ENCODE assay signal across 11 mouse cellular contexts in the genomic region with DNA sequence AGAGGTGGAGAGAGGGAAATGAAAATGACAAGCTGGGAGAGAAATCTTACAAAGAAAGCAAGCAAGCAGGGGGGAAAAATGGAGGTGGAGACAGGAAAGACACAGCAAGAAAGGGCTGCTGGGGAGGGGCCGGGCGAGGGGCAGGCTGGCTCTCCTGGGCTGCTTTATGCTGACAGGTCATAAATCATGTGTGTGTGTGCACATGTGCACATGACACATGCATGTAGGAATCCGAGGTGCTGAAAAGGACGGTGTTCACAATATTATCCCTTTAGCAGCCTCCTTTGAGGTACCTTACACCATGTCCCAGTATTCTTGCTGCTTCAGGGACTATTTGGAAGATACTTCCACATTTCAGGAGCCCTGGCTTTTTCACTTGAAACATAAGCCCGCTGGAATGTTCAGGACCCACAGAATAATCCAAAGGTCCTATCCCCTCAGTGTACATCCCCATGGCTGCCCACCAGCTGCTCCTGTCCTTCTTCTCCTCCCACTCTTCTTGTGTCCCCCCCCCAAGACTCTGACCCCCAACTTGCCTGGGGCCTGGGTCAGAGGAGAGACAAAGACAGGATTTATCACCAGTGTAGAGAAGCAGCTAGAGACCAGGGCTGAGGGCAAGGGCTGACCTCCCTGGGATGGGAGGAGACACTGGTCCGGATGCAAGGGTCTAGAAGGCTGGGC. TPM values are rescaled to one million over a fixed set of nuclear protein-coding genes. Genes with fewer than 3 reads are reported as not detected.
DNase-seq lines count a peak whose midpoint lies in the region; ATAC-seq and TF ChIP-seq lines count a peak whose summit lies in the region.
"Had no signal": no experiment of that assay in that cellular context is flagged by ENCODE, and none has a peak within 500 bp of the region (broad histone marks: within the 10 kb centered on the region; RNA-seq: fewer than 3 reads in every experiment).

No protein-coding gene starts in this region.

- no peak for DNase-seq in gastrocnemius, adult 2 months
- no peak for DNase-seq in gastrocnemius, postnatal 10 days
- peak; percentile 78 for DNase-seq in embryo, embryonic 10.5 days (ENCODE audit: low spot score)
- DNase-seq in hindbrain, embryonic 11.5 days (ENCODE audit: low spot score), result peak; percentile 62
- no peak for DNase-seq in midbrain, embryonic 14.5 days
- no peak for DNase-seq in retina, postnatal 1 day
- DNase-seq in adrenal gland, postnatal 14 days, result no peak
- DNase-seq in thymus, postnatal 14 days, result no peak
- DNase-seq: kidney, adult 11 months; right cerebral cortex, postnatal 4 days had no signal

- H3K9ac ChIP-seq in hindbrain, embryonic 11.5 days (ENCODE audit: low read depth, low read length), result peak overlapping the region; percentile 46
- no peak overlapping the region; the same call in 1 of the 2 replicates for H3K9ac ChIP-seq in midbrain, embryonic 14.5 days (replicated peaks; ENCODE audit: low read length)

- WGBS in hindbrain, embryonic 11.5 days, result 11% methylated on average over 6 of the region's 6 CpGs
- 41% methylated on average over 6 of the region's 6 CpGs for WGBS in midbrain, embryonic 14.5 days

- intact Hi-C loops in gastrocnemius, adult 2 months (cut with DNase I), result no loop called here

- no peak for TF ChIP-seq CTCF in gastrocnemius, adult 2 months (IDR thresholded peaks at IDR 0.05)

- H3K9me3 ChIP-seq in hindbrain, embryonic 11.5 days (ENCODE audit: control insufficient read depth, low read length), result no peaks in the 10 kb centered on the region
- no peaks in the 10 kb centered on the region for H3K9me3 ChIP-seq in midbrain, embryonic 14.5 days (ENCODE audit: control insufficient read depth, low read length)

- H3K4me3 ChIP-seq in gastrocnemius, adult 2 months, result no peak overlapping the region
- H3K4me3 ChIP-seq in hindbrain, embryonic 11.5 days (ENCODE audit: low read depth, low read length), result no peak overlapping the region
- no peak overlapping the region for H3K4me3 ChIP-seq in midbrain, embryonic 14.5 days (replicated peaks; ENCODE audit: low read depth, low read length)

- peaks cover 60% of the 10 kb centered on the region for H3K4me1 ChIP-seq in hindbrain, embryonic 11.5 days (replicated peaks; ENCODE audit: control insufficient read depth, insufficient read depth, low read length)
- peaks cover 85% of the 10 kb centered on the region for H3K4me1 ChIP-seq in midbrain, embryonic 14.5 days (ENCODE audit: control insufficient read depth, insufficient read depth, low read length)

- H3K27me3 ChIP-seq in hindbrain, embryonic 11.5 days (ENCODE audit: control insufficient read depth, insufficient read depth, low read length), result no peaks in the 10 kb centered on the region
- no peaks in the 10 kb centered on the region for H3K27me3 ChIP-seq in midbrain, embryonic 14.5 days (ENCODE audit: control insufficient read depth, insufficient read depth, low read length)

- H3K36me3 ChIP-seq in hindbrain, embryonic 11.5 days (ENCODE audit: control insufficient read depth, insufficient read depth, low read length), result no peaks in the 10 kb centered on the region
- H3K36me3 ChIP-seq in midbrain, embryonic 14.5 days (ENCODE audit: control insufficient read depth, insufficient read depth, low read length), result no peaks in the 10 kb centered on the region

- H3K4me2 ChIP-seq in hindbrain, embryonic 11.5 days (replicated peaks; ENCODE audit: low read depth, low read length), result peak overlapping the region; percentile 12; the same call in 1 of the 2 replicates
- H3K4me2 ChIP-seq in midbrain, embryonic 14.5 days (ENCODE audit: low read length), result no peak overlapping the region

- peak overlapping the region; percentile 28; the same call in 1 of the 2 replicates for H3K27ac ChIP-seq in gastrocnemius, adult 2 months
- H3K27ac ChIP-seq in hindbrain, embryonic 11.5 days (ENCODE audit: low read depth, low read length), result peak overlapping the region; percentile 97
- H3K27ac ChIP-seq in midbrain, embryonic 14.5 days (replicated peaks; ENCODE audit: low read depth, low read length), result peak overlapping the region; percentile 98
- H3K27ac ChIP-seq: macrophage had no signal

- ATAC-seq in hindbrain, embryonic 11.5 days (ENCODE audit: low FRiP score), result no peak
- no peak for ATAC-seq in midbrain, embryonic 14.5 days (ENCODE audit: low FRiP score, low TSS enrichment)

RNA-seq across cellular contexts. Expression of gene Gpr84, which starts 7.9 kb away (rescaled TPM):
- total RNA-seq in gastrocnemius, adult 2 months (2021), result not detected
- total RNA-seq in gastrocnemius, postnatal 10 days (2021), result under 1 TPM in 1 of 2 experiments, not detected in 1; 0.14 TPM
- 0.11 and 0.34 TPM in 2 replicates for polyA plus RNA-seq in hindbrain, embryonic 11.5 days (2014; fragmentation: Nextera tagmentation; extraction: Ambion mirVana)
- 0.16 and 0.26 TPM in 2 replicates for polyA plus RNA-seq in midbrain, embryonic 14.5 days (2014; fragmentation: Nextera tagmentation; extraction: Ambion mirVana)
- total RNA-seq in adrenal gland, postnatal 14 days (2021), result not detected in 2 replicates

RNA-seq across cellular contexts. Expression of gene Copz1, which starts 30.0 kb away (rescaled TPM):
- total RNA-seq in gastrocnemius, adult 2 months (2021), result 10 to 100 TPM; 38.5 to 41.4 TPM
- total RNA-seq in gastrocnemius, postnatal 10 days (2021), result 10 to 100 TPM; 45.3 to 51.4 TPM
- polyA plus RNA-seq in hindbrain, embryonic 11.5 days (2014; fragmentation: Nextera tagmentation; extraction: Ambion mirVana), result 310 and 313 TPM in 2 replicates
- polyA plus RNA-seq in midbrain, embryonic 14.5 days (2014; fragmentation: Nextera tagmentation; extraction: Ambion mirVana), result 197 and 231 TPM in 2 replicates
- 118 and 125 TPM in 2 replicates for total RNA-seq in adrenal gland, postnatal 14 days (2021)

RNA-seq across cellular contexts. Expression of gene Zfp385a, which starts 37.4 kb away (rescaled TPM):
- total RNA-seq in gastrocnemius, adult 2 months (2021), result 10 to 100 TPM in 1 of 2 experiments, 1 to 10 TPM in 1; 8.0 to 13.0 TPM
- total RNA-seq in gastrocnemius, postnatal 10 days (2021), result 10 to 100 TPM; 39.3 to 45.7 TPM
- 19.7 and 22.2 TPM in 2 replicates for polyA plus RNA-seq in hindbrain, embryonic 11.5 days (2014; fragmentation: Nextera tagmentation; extraction: Ambion mirVana)
- polyA plus RNA-seq in midbrain, embryonic 14.5 days (2014; fragmentation: Nextera tagmentation; extraction: Ambion mirVana), result 18.3 and 20.9 TPM in 2 replicates
- total RNA-seq in adrenal gland, postnatal 14 days (2021), result 18.7 and 19.9 TPM in 2 replicates

RNA-seq across cellular contexts. Expression of gene Nfe2, which starts 44.3 kb away (rescaled TPM):
- total RNA-seq in gastrocnemius, adult 2 months (2021), result not detected
- 1 to 10 TPM in 1 of 2 experiments, not detected in 1; 1.2 TPM for total RNA-seq in gastrocnemius, postnatal 10 days (2021)
- 4.7 and 5.0 TPM in 2 replicates for polyA plus RNA-seq in hindbrain, embryonic 11.5 days (2014; fragmentation: Nextera tagmentation; extraction: Ambion mirVana)
- polyA plus RNA-seq in midbrain, embryonic 14.5 days (2014; fragmentation: Nextera tagmentation; extraction: Ambion mirVana), result 0.49 and 0.62 TPM in 2 replicates
- 1.0 and 4.7 TPM in 2 replicates for total RNA-seq in adrenal gland, postnatal 14 days (2021)

Comparison
In these comparisons a context has a peak if more than half of its experiments do, and no peak if none do; other contexts are left out.
1. DNase-seq: peak in embryo, embryonic 10.5 days (single experiment) and hindbrain, embryonic 11.5 days (single experiment); none in gastrocnemius, adult 2 months (single experiment), gastrocnemius, postnatal 10 days (single experiment), midbrain, embryonic 14.5 days (single experiment), retina, postnatal 1 day (single experiment), adrenal gland, postnatal 14 days (single experiment) and thymus, postnatal 14 days (single experiment).
2. H3K27ac ChIP-seq: peak in every context shown above with its lines; median percentile 98 in midbrain, embryonic 14.5 days; 97 in hindbrain, embryonic 11.5 days; 28 in gastrocnemius, adult 2 months.